Mouse (Mus musculus) testis, postnatal 14 days (tissue): ENCODE data around the gene Wfikkn1.
A peak's percentile ranks its signal among the peaks of the same experiment; 100 is the strongest.

Experiments used
- DNase-seq: peaks from one replicate; pipeline ENCODE4 v3.0.0; 2021; ENCODE audit warnings: low spot score

Gene Wfikkn1

GRCm38 (mm10) chr17:25837076-25837410 is 43.6 kb downstream of the Wfikkn1 start, which contains the start of gene Rhbdl1:
Gene Rhbdl1 (minus strand): TSS chr17:25837295.
- DNase-seq = peak; percentile 68

- DNase-seq = no peak
Measured at GRCm38 (mm10) chr17:25836397-25837075, 44.1 kb downstream of the Wfikkn1 start.

DNA sequence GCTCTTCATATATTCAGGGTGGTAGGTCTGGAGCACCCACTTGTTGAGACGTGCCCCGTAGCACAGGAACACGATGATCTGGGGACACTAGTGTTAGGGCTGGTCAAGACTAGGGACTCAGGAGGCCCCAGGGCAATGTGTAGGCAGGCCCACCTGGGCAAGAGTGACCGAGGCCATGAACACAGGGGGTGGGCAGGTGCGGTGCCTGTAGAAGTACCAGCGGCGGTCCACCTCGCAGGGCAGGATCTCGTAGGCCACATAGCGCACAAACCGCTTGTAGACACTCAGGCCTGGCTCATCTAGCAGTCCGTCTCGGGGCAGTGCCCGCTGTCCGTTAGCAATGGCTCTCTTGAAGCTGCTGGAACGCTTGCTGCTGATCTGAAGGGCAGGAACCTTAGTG is 44.8 kb downstream of the Wfikkn1 start:
- DNase-seq = no peak

DNA sequence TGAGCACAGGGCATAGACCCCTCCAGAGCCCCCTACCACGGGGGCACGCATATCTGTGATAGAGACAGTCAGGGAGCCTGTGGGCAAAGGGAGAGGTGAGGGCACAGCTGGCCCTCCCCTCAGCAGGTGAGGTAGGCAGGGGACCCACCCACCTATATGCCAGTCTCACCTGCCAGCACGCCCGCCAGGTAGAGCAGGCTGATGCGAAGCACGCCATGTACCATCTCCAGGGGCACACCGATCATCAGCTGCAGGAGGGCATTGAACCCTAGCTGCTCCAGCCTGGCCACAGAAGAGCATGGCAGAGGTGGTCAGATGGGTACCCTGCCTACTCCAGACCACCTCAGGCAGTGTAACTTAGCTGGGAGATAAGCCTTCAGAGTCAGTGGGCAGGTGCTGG is 45.4 kb downstream of the Wfikkn1 start:
- no peak for DNase-seq

DNA sequence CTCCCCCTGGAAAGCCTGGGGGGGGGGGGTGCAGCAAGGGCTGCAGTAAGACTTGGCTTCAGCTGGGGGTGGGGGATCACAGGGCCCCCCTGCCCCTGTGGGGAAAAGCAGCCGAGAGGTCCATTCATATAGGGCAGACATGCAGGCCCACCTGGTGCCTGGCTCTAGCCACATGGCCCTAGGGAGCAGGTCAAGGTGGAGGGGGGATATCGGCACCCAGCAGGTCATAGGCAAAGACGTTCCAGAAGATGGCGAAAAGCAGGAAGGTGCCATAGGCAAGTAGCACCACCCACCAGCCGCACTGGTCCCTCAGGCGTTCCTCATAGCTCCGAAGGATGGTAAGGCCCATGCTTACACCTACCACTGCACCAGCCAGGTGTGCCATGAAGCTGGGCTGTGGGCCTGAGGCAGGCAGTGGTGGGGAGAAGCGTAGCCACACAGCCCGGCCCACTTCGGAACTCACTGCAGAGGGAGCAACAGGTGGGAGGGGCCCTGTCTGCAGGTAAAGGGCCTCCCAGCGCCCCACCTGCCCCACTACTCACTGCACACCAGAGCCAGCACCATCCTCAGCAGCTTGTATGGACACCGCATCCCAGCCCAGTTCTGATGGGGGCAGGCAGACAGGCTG is 45.9 kb downstream of the Wfikkn1 start:
- DNase-seq = no peak

GRCm38 (mm10) chr17:25833961-25834594 is 46.6 kb downstream of the Wfikkn1 start:
- no peak for DNase-seq

DNA sequence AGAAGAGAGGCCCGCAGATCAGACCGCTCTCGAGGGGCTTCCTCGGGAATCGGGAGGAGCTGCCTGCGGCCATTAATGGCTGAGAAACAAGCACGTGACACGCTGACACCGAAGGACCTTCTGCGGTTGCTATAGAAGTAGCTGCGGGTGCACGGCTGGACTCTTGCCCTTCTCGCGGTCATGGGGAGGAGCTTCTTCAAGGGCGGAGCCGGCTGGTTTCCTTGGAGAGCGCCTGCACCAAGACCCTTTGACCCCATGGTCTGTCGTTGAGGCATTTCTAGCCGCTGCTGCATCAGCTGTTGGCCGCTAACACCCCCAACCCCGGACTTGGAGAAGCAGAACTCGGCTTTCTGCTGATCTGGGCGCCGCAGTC is 47.4 kb downstream of the Wfikkn1 start, which contains the start of gene Stub1:
Stub1 (minus strand) TSS at position 114 of the 373 bp plus-strand sequence.
- peak; percentile 90 for DNase-seq

DNA sequence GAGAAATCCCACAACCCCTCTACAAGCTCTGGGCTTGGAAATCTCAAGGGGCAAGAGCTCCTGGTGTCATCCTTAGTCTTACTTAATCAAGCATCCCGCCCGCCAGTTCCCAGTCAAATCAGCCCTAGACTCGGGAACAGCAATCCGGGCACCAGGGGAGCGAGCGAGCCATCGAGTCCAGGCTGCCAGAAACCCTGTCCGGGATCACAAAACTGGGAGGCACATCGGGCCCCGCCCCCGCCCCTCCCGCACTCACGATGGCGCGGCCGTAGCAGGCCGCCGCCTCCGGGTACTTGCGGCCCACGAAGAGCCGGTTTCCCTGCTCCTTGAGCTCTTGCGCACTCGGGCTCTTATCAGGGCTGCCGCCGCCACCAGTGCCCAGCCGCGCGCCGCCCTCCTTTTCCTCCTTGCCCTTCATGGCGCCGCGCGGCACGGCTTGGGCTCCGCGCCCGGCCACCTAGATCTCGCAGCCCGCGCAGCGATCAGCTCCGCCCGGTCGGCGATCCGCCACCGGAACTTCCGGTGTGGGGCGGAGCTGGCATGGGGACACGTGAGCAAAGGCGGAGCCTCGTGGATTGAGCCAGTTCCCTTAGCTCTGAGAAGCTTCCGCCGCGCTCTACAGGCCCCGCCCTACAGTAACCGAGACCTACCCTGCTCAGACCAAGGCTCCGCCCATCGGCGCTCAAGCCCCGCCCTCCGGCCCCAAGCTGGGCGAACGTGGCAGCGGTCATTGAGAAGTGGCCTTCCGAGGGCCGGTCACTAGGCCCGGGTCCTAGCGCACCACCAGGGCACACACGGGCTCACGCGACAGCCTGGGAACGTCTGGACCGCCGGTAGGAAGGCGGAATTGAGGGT is 48.0 kb downstream of the Wfikkn1 start:
- peak; percentile 99 for DNase-seq

DNA sequence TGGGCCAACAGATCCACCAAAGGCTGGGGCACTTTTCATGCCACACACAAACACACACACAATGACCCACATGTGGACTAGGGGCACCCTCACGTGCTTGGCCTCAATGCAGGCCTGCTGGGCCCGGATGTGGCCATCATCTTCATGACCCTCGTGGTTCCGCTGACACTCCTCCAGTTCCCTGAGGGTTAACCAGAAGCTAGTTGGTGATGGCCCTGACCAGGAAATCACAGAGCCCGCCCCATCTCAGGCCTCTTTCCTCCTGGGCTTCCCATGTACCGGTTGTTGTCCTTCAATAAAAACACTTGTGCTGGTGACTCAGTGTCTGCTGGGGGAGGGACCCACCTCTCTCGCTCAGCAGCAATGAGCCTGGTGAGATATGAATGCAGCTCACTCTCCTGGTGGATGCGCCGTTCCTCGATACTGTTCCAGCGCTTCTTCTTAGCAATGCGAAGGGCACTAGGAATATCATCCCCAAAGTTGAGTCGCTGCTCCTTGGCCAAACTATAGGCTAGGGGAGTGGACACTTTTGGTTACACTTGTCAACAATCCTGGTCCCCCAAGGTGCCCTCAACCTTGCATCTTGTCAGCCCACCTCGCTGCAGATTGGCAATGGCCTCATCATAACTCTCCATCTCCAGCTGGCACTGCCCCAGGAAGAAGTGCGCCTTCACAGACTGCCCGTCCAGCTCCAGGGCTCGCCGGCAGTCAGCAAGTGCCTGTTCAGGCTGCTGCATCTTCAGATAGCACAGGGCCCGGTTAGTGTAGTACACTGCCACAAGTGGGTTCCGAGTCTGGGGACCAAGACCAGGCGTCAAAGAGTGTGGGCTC is 49.0 kb downstream of the Wfikkn1 start:
- no peak for DNase-seq

- DNase-seq = no peak
Measured at GRCm38 (mm10) chr17:25830806-25831431, 49.7 kb downstream of the Wfikkn1 start.

DNA sequence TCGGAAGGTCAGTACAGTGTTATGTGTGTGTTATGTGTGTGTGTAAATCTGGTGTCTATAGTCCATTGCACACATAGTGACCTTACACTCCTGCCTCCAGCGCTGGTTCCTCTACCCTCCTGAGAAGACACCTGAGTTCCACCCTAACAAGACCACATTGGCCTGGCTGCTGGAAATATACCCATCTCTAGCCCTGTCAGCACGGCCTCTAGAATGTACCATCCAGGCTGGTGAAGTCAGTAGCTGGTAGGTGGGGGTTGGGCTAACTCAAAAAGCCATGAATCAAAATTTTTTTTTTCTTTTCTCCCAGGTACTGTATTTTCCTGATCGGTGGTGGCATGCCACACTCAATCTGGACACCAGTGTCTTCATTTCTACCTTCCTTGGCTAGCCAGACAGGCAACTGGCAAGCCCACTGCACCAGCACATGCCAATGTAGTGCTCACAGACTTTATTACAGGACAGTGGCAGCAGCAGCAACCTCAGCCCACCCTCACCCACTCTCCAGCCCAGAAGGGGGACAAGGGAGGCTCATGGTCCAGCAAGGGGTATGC is 50.4 kb downstream of the Wfikkn1 start:
- DNase-seq = no peak

DNA sequence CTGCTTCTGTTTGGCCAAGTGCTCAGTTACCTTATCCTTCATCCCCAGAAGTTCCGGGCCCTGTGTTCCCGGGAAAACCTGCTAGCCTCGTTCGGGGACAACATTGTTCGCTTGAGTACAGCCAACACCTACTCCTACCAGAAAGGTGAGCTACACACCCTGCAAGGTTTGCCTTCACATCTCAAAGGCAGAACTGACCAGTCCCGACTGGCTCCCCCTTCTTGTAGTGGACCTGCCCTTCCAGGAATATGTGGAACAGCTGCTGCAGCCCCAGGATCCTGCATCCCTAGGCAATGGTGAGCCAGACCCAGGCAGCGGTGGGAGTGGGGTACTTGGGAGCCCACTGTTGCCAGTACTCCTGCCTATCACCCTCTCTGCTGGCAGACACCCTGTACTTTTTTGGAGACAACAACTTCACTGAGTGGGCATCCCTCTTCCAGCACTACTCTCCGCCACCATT is 51.1 kb downstream of the Wfikkn1 start:
- no peak for DNase-seq

DNA sequence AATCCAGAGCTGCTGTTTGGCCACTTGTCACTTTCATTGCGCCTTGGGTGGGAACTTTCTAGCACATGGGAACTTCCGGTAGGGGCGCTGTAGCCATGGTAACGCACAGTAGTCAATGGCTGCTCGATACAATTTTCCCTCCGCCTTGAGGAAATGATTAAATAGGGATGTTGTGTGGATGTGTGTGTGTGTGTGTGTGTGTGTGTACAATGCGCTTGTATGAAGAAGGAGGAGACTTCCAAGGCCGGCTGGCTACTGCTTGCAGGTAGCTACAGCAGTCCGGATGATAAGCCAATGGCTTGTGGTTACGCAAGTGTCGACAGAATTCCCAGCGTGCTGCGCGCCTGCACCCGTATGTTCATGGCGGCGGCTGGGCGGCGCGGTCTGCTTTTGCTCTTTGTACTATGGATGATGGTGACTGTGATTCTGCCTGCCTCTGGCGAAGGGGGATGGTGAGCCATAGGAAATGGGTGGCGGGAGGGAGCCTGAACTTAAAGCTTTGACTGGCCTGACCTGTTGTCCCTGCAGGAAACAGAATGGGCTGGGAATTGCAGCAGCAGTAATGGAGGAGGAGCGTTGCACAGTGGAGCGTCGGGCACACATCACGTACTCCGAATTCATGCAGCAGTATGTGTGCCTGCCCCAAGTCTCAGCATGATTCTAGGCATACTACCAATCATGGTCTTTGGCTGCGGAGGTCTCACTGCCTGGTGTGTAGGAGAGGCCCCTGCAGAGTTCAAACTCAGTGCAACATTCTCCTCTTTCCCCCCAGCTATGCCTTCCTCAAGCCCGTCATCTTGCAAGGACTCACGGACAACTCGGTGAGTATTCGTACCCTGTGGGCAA is 51.7 kb downstream of the Wfikkn1 start, which contains the start of gene Jmjd8:
Jmjd8 (plus strand) TSS at position 156 of the 846 bp plus-strand sequence.
- DNase-seq = peak; percentile 72

- DNase-seq = no peak
Measured at GRCm38 (mm10) chr17:25828223-25828594, 52.4 kb downstream of the Wfikkn1 start.
